Mouse (Mus musculus): ENCODE measurements around the gene Rbm33.

DNA sequence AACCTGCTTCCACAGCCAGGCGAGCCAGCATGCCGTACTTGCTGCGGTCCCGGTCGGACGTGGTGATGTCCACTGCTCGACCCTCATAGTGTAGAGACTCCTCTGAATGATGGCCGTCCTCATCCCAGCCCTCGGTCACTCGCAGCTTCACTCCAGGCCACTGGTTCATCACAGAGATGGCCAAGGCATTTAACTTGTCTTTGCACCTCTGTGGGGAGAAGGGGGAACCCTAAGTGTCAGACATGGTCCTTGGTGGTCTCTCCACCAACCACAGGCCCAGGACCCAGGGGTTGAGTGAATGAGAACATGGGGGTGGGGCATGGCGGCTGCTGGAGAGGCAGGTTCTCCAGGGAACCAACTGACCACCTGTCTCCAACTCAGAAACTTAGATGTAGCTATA is 144.5 kb downstream of the Rbm33 start:
- TF ChIP-seq POLR2A (IDR thresholded peaks at IDR 0.05; ENCODE audit: extremely low read depth, insufficient read depth, low read length), result no peak
- no peak for TF ChIP-seq CTCF (IDR thresholded peaks at IDR 0.05; ENCODE audit: low read depth, low read length)

Data from liver, adult 2 months (tissue).